Mouse (Mus musculus) myocyte (in vitro differentiated cells): Measurements from ENCODE around the gene Pigt. TPM values are rescaled to one million over a fixed set of nuclear protein-coding genes. Genes with fewer than 3 reads are reported as not detected.

ENCODE experiments used
- H3K27me3 ChIP-seq: one replicate; pipeline ENCODE4 v1.6.1; 2011; ENCODE audit not compliant: control insufficient read depth, insufficient read depth, insufficient read length
- H3K36me3 ChIP-seq: one replicate; pipeline ENCODE4 v1.6.1; 2011; ENCODE audit not compliant: control insufficient read depth, insufficient read depth
- H3K4me2 ChIP-seq: one replicate; pipeline ENCODE4 v1.6.1; 2011; ENCODE audit warnings: low read depth, control low read depth
- H3K4me3 ChIP-seq: one replicate; pipeline ENCODE4 v1.5.1; 2011; ENCODE audit warnings: mild to moderate bottlenecking, control low read depth, moderate library complexity
- H3K79me2 ChIP-seq: one replicate; pipeline ENCODE4 v1.6.1; 2011; ENCODE audit not compliant: control insufficient read depth, insufficient read depth
- H3ac ChIP-seq: one replicate; pipeline ENCODE4 v1.6.1; 2011; ENCODE audit not compliant: control insufficient read depth, insufficient read length
- CEBPB ChIP-seq: IDR thresholded peaks from 2 replicates; pipeline ENCODE4 v1.6.1; 2011; ENCODE audit warnings: mild to moderate bottlenecking, moderate library complexity; ENCODE audit not compliant: poor library complexity, insufficient read depth, severe bottlenecking
- E2F4 ChIP-seq: IDR thresholded peaks from one replicate; pipeline ENCODE4 v1.6.1; 2011; ENCODE audit warnings: mild to moderate bottlenecking, control low read depth, moderate library complexity; ENCODE audit not compliant: insufficient read depth
- MAX ChIP-seq: IDR thresholded peaks from one replicate; pipeline ENCODE4 v1.6.1; 2011; ENCODE audit warnings: low read depth, mild to moderate bottlenecking, control low read depth
- MYOD1 ChIP-seq, 3 experiments: IDR thresholded peaks; one replicate each; pipeline ENCODE4 v1.6.1; 2011; ENCODE audit warnings: control low read depth in 2 of 3, low read depth in 2 of 3, mild to moderate bottlenecking in 2 of 3, moderate library complexity in 1 of 3; ENCODE audit not compliant: insufficient read length in 2 of 3, control insufficient read depth in 1 of 3
- MYOG ChIP-seq, 3 experiments: IDR thresholded peaks; one replicate each; pipeline ENCODE4 v1.6.1; 2011; ENCODE audit warnings: control low read depth in 2 of 3, low read depth in 2 of 3, mild to moderate bottlenecking in 2 of 3; ENCODE audit not compliant: insufficient read length in 2 of 3, control insufficient read depth in 1 of 3, insufficient read depth in 1 of 3
- POLR2A ChIP-seq: IDR thresholded peaks from one replicate; pipeline ENCODE4 v1.6.1; 2011; ENCODE audit warnings: low read depth, mild to moderate bottlenecking, control low read depth, moderate library complexity; ENCODE audit not compliant: insufficient read length
- POLR2AphosphoS2 ChIP-seq: IDR thresholded peaks from one replicate; pipeline ENCODE4 v1.6.1; 2011; ENCODE audit warnings: low read depth, control low read depth; ENCODE audit not compliant: insufficient read length
- REST ChIP-seq: IDR thresholded peaks from one replicate; pipeline ENCODE4 v1.6.1; 2011; ENCODE audit warnings: mild to moderate bottlenecking, control low read depth, moderate library complexity; ENCODE audit not compliant: insufficient read depth, insufficient read length
- SRF ChIP-seq: IDR thresholded peaks from one replicate; pipeline ENCODE4 v1.6.1; 2011; ENCODE audit warnings: low read depth; ENCODE audit not compliant: control insufficient read depth, insufficient read length
- TCF12 ChIP-seq: IDR thresholded peaks from one replicate; pipeline ENCODE4 v1.6.1; 2011; ENCODE audit warnings: mild to moderate bottlenecking, control low read depth; ENCODE audit not compliant: poor library complexity, insufficient read depth, severe bottlenecking
- TCF3 ChIP-seq: IDR thresholded peaks from one replicate; pipeline ENCODE4 v1.6.1; 2011; ENCODE audit warnings: low read depth, control low read depth; ENCODE audit not compliant: insufficient read length
- USF1 ChIP-seq: IDR thresholded peaks from one replicate; pipeline ENCODE4 v1.6.1; 2011; ENCODE audit warnings: low read depth, mild to moderate bottlenecking, control low read depth, moderate library complexity
- polyA plus RNA-seq: library from polyadenylated mRNA; unstranded; fragments of >200 nt; fragmentation: generic; extraction: Trizol; gene quantifications from one replicate; pipeline ENCODE4 v1.2.1, GENCODE M21; 2012; ENCODE audit warnings: missing spikeins

Gene Pigt
- polyA plus RNA-seq, 1 experiment, result 79.2 TPM

- TF ChIP-seq TCF3 (no peak), SRF (no peak), MAX (no peak)
- H3ac ChIP-seq, result no peak overlapping the region
- H3K4me3 ChIP-seq, result no peak overlapping the region
- H3K4me2 ChIP-seq, result peak overlapping the region; percentile 45
- H3K79me2 ChIP-seq, result no peaks in the 10 kb centered on the region
- H3K36me3 ChIP-seq, result no peaks in the 10 kb centered on the region
- H3K27me3 ChIP-seq, result no peaks in the 10 kb centered on the region
Measured at GRCm38 (mm10) chr2:164518266-164519170, 21.2 kb downstream of the Pigt start.

- no peaks in the 10 kb centered on the region for H3K36me3 ChIP-seq
- H3K79me2 ChIP-seq, result no peaks in the 10 kb centered on the region
- peak overlapping the region; percentile 45 for H3K4me2 ChIP-seq
- no peaks in the 10 kb centered on the region for H3K27me3 ChIP-seq
- H3K4me3 ChIP-seq, result no peak overlapping the region
- no peak overlapping the region for H3ac ChIP-seq
- TF ChIP-seq REST (no peak), E2F4 (no peak), MYOG (IDR thresholded peaks at IDR 0.05; ENCODE audit: control insufficient read depth in 1 of 3, insufficient read depth in 1 of 3, insufficient read length in 2 of 3, low read depth in 2 of 3) (no peak), POLR2AphosphoS2 (no peak), TCF12 (no peak), TCF3 (no peak), POLR2A (no peak), USF1 (no peak), MAX (no peak), SRF (no peak)
Measured at GRCm38 (mm10) chr2:164519171-164519526, 21.8 kb downstream of the Pigt start.

- no peaks in the 10 kb centered on the region for H3K36me3 ChIP-seq
- no peak overlapping the region for H3ac ChIP-seq
- no peak for TF ChIP-seq REST
- TF ChIP-seq E2F4, result no peak
- TF ChIP-seq MAX, result no peak
- no peak for TF ChIP-seq USF1
- no peak for TF ChIP-seq SRF
- TF ChIP-seq MYOG (IDR thresholded peaks at IDR 0.05; ENCODE audit: control insufficient read depth in 1 of 3, insufficient read depth in 1 of 3, insufficient read length in 2 of 3, low read depth in 2 of 3), result no peak
- no peak for TF ChIP-seq POLR2A
- TF ChIP-seq TCF12, result no peak
- no peak for TF ChIP-seq MYOD1 (IDR thresholded peaks at IDR 0.05; ENCODE audit: control insufficient read depth in 1 of 3, insufficient read length in 2 of 3, low read depth in 2 of 3)
- H3K4me3 ChIP-seq, result no peak overlapping the region
- H3K79me2 ChIP-seq, result no peaks in the 10 kb centered on the region
- H3K27me3 ChIP-seq, result no peaks in the 10 kb centered on the region
- peak overlapping the region; percentile 61 for H3K4me2 ChIP-seq
Measured at GRCm38 (mm10) chr2:164520782-164521181, 23.5 kb downstream of the Pigt start.

- Histone ChIP-seq H3K27me3 (no peaks in the 10 kb centered on the region), H3K36me3 (no peaks in the 10 kb centered on the region), H3K4me3 (no peak overlapping the region), H3ac (no peak overlapping the region), H3K4me2 (peak overlapping the region; percentile 61), H3K79me2 (no peaks in the 10 kb centered on the region)
- TF ChIP-seq REST, result no peak
- TF ChIP-seq TCF3, result no peak
- TF ChIP-seq MYOG (IDR thresholded peaks at IDR 0.05; ENCODE audit: control insufficient read depth in 1 of 3, insufficient read depth in 1 of 3, insufficient read length in 2 of 3, low read depth in 2 of 3), result peak in 2 of 3 experiments; percentile 35 to 47
- no peak for TF ChIP-seq POLR2AphosphoS2
- no peak for TF ChIP-seq E2F4
- TF ChIP-seq TCF12, result peak; percentile 39
- TF ChIP-seq USF1, result no peak
- TF ChIP-seq MYOD1 (IDR thresholded peaks at IDR 0.05; ENCODE audit: control insufficient read depth in 1 of 3, insufficient read length in 2 of 3, low read depth in 2 of 3), result peak; percentile 31 to 68 (median 66)
- no peak for TF ChIP-seq POLR2A
- no peak for TF ChIP-seq SRF
- no peak for TF ChIP-seq MAX
- peak; percentile 78 for TF ChIP-seq CEBPB
Measured at GRCm38 (mm10) chr2:164521841-164522240, 24.5 kb downstream of the Pigt start.

- Histone ChIP-seq H3K27me3 (no peaks in the 10 kb centered on the region), H3ac (no peak overlapping the region), H3K36me3 (no peaks in the 10 kb centered on the region), H3K4me3 (no peak overlapping the region), H3K4me2 (peak overlapping the region; percentile 61), H3K79me2 (no peaks in the 10 kb centered on the region)
- TF ChIP-seq TCF12 (no peak), POLR2AphosphoS2 (no peak), USF1 (no peak), POLR2A (no peak), REST (no peak)
Measured at GRCm38 (mm10) chr2:164522280-164522679, 25.0 kb downstream of the Pigt start.
